Mouse (Mus musculus) embryo, embryonic 11.5 days (tissue): ENCODE results near the gene Dcaf10.

ENCODE experiments used
- DNase-seq: peaks from one replicate; pipeline ENCODE4 v3.0.0-alpha.2; 2012; ENCODE audit warnings: low read depth, low spot score

Dcaf10 gene

DNA sequence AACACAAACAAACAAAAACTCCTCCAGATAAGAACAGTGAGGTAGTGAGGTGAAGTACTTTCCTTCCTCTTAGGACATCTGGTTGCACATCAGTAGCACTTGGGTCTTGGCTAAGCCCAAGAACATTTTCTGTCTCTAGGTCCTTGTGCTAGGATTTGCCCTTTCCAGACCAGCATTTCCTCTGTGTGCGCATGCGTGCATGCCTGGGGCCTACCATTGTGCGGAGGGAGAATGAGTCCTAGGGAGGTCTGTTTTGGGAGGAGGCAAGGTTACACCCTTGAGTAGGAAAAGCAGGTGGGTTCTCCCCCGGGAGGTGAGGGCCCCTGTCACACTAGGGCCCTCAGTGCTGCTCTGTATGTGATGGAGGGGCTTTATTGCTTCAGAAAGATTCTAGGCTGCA, 77.2 kb downstream of the Dcaf10 start:
- no peak for DNase-seq

DNA sequence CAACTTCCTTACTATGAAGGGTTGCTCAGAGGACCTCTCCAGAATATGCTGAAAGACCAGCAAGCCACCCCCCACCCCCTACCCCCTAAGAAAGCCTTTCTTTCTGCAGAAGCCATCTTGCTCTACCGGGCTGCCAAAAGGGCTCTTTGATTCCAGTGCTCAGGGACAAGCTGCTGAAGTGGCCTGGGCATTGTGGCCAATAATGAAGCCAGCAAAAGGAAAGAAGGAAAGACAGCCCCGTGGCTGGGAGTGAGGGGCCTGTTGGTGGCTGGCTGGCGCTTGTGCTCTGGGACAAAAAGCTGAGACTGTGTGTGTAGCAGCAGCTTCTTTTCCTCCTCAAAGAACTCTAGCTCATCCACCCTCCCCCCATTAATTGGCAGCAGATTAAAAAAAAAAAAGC, 78.8 kb downstream of the Dcaf10 start:
- DNase-seq = no peak

DNA sequence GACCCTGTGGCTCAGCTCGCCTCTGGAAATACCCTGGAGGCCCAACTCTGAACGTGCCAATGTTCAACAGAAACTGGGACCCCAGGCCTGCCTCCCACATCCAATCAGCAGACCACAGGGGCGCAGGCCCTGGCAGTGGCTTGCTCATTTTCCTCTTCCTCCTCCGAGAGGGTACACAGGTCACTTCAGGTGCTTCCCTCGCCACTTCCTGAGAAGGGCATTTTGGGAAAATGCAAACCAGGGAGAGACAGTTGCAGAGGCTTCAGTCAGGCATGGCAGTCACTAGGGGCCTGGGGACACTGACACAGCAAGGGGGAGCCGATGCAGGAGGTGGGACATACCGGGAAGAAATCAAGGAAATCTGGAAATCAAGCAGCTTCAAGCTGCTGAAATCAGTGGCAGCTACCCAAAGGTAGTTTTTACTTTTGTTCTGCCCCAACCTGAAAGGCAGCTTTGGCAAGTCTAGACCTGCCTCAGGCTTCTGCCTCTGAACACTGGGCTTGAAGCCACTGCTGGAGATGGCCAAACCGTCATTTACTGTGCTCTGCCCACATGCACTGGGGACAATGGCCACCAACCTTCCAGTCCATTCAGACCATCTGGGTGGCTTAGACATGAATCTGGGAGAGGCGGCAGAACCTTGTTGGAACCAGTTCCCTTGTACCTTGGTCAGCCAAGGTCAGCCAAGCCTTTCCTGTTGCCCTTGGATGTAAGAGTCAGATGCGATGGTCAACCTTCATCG, 79.8 kb downstream of the Dcaf10 start:
- DNase-seq = no peak

DNA sequence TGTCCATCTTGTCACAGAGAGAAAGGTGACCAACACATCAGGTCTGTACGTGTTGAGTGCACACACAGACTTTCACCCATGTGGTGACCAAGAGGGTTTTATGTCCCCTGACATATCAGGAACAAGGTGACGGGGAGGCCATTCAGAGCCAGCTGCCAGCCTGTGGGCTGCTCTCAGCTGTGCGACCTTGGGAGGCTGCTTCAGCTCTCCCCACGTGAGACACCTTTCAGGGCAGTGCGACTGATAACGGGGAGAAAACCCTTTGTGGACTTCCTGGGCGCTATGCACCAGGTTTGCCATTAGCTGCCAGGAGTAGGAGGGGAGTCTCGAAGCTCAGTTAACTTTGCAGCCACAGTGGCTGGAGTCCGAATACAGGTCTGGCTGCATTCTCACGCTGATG, 80.7 kb downstream of the Dcaf10 start:
- DNase-seq = no peak

DNA sequence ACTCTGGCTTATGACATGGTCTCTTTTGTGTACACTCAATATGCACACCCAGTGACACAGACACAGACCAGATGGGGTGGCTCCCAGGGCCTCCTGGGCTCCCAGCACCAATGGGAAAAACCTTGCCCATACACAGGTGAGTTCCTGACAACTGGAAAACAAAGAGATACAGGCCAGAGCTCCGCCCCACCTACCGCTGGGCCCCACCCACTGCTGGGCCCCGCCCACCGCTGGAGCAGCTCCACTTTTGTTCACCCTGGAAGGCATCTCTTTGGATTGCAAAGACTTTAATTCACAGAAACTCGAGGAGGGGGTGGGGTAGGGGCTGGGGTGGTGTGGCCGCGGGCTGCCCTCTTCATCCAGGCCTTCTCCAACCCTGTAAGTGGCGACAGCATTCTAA, 81.5 kb downstream of the Dcaf10 start:
- DNase-seq = no peak

DNA sequence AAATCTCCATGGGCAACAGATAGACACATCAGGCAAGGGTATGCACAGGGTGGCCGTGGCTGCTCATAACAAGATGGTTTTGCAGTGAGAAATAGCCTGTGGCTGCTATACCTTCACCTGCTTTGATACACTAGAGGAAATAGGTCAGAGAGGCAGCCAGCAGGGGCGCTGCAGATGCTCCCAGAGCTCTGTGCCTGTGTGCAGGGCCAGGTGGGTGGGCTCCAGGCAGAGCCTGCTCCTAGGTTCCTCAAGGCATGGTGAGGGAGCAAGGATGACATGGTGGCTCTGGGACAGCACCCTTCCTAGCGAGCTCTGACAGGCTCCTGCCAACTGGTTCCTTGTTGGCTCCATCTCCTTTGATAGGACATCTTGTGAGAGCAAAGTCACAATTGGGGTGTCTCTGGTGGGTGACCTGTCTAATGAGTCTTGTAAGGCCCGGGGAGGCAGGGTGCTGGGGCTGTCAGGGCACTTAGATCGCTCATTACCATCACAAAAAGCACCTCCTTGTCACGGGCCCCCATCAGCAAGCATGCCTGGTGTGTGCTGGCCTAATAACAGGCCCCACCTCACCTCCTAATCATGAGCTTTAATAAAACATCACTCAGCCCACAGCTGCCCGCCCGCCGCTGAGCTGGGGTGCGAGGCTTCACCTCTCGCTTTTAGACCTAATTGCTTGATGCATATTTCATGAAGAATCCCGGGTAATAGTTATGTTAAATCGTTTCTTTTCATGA, 85.0 kb downstream of the Dcaf10 start:
- no peak for DNase-seq
